Mouse (Mus musculus) hindbrain, embryonic 11.5 days (tissue): ENCODE data around the gene Efcab9. TPM values are rescaled to one million over a fixed set of nuclear protein-coding genes. Genes with fewer than 3 reads are reported as not detected.
A peak's percentile ranks its signal among the peaks of the same experiment; 100 is the strongest.

Experiments used
- ATAC-seq: fragments of 200-750 bp; cut with Nextera tagmentation; 2 replicates; pipeline ENCODE4 v1.8.0; 2017; ENCODE audit warnings: mild to moderate bottlenecking, moderate TSS enrichment, moderate library complexity; ENCODE audit not compliant: low FRiP score
- DNase-seq: peaks from one replicate; pipeline ENCODE4 v3.0.0-alpha.2; 2015; ENCODE audit warnings: low spot score
- H3K27ac ChIP-seq: fragments of 300-500 bp; sonication (generic); 2 replicates; pipeline ENCODE4 v1.5.1; 2014; ENCODE audit warnings: mild to moderate bottlenecking, low read depth, low read length
- H3K27me3 ChIP-seq: fragments of 300-500 bp; sonication (generic); 2 replicates; pipeline ENCODE4 v1.6.1; 2014; ENCODE audit warnings: mild to moderate bottlenecking, low read length, moderate library complexity, mixed read lengths; ENCODE audit not compliant: control insufficient read depth, insufficient read depth
- H3K36me3 ChIP-seq: fragments of 300-500 bp; sonication (generic); 2 replicates; pipeline ENCODE4 v1.6.1; 2014; ENCODE audit warnings: mild to moderate bottlenecking, low read length, moderate library complexity, mixed read lengths; ENCODE audit not compliant: control insufficient read depth, insufficient read depth
- H3K4me1 ChIP-seq: fragments of 300-500 bp; sonication (generic); replicated peaks from 2 replicates; pipeline ENCODE4 v1.6.1; 2014; ENCODE audit warnings: low read length, mixed read lengths; ENCODE audit not compliant: control insufficient read depth, insufficient read depth
- H3K4me2 ChIP-seq: fragments of 300-500 bp; sonication (generic); replicated peaks from 2 replicates; pipeline ENCODE4 v1.6.1; 2014; ENCODE audit warnings: mild to moderate bottlenecking, low read depth, low read length
- H3K4me3 ChIP-seq: fragments of 300-500 bp; sonication (generic); 2 replicates; pipeline ENCODE4 v1.5.1; 2014; ENCODE audit warnings: low read depth, low read length
- H3K9ac ChIP-seq: fragments of 300-500 bp; sonication (generic); 2 replicates; pipeline ENCODE4 v1.6.1; 2014; ENCODE audit warnings: low read depth, low read length
- H3K9me3 ChIP-seq: fragments of 300-500 bp; sonication (generic); 2 replicates; pipeline ENCODE4 v1.6.1; 2016; ENCODE audit warnings: low read length; ENCODE audit not compliant: control insufficient read depth
- WGBS: fragments of 180-500 bp; shearing (Covaris S2); extraction: QIAGEN DNeasy Blood & Tissue Kit; methylation state at CpG from one replicate; pipeline ENCODE4 v1.1.7; 2014; 5-methylcytosine and 5-hydroxymethylcytosine counted together
- polyA plus RNA-seq: library from polyadenylated mRNA; unstranded; fragments of >200 nt; fragmentation: Nextera tagmentation; extraction: Ambion mirVana; gene quantifications from 2 replicates; pipeline ENCODE4 v1.2.1, GENCODE M21; 2014

Gene Efcab9
- polyA plus RNA-seq: 0.28 TPM in 1 of 2 replicates, not detected in the other

DNA sequence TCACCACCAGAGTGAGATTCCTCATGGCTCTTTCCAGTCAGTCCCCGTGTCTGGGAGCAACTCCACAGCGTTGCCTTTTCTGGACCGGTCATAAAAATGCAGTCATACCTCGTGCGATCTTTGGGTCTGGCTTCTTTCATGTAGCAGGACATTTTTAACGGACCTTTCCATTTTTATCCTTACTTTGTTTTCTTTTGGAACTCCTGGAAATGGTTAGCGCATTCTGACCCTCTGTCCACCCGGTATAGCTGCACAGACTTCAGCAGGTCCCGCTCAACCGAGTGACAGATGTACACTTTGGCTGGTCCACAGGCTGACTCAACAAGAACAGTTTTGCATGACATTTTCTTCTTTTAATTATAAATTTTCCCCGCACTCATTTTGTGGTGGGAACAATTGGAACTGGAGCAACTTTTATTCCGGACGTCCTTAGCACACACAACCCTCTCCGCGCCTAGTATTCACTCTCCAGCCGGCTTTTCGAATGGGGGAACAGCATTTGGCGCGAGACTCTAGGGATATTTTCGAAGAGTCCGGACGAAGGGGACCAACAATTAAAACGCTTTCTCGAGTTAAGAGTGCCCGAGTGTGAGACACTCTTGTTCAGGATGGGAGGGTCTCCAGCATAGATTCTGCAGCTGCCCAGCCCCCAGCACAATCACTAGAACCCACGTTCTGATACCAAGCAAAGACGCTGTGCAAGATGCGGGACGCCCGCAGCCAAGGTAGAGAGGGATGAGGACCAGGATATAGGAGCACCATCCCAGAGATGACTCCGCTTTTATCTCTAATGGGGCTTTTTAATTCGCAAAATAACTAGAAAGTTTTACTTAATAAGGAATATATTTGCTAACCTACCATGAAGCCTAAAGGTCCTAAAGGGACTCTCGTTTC lies at the start of gene Efcab9:
Gene Efcab9, minus strand, starts transcription at position 211 of the 894 bp plus-strand sequence.
- ATAC-seq (peak; percentile 3; the same call in 1 of the 2 replicates), DNase-seq (peak; percentile 60)
- H3K27ac ChIP-seq: no peak within 1 kb of the TSS
- no peaks in the 10 kb centered on the region for H3K36me3 ChIP-seq
- H3K4me1 ChIP-seq: no peaks in the 10 kb centered on the region
- H3K9ac ChIP-seq: peak within 1 kb of the TSS; percentile 66; the same call in 1 of the 2 replicates
- peak within 1 kb of the TSS; percentile 94 for H3K4me2 ChIP-seq
- WGBS: 8% methylated on average over 33 of the region's 33 CpGs
- no peaks in the 10 kb centered on the region for H3K9me3 ChIP-seq
- H3K27me3 ChIP-seq: peaks cover 11% of the 10 kb centered on the region
- peak within 1 kb of the TSS; percentile 55 for H3K4me3 ChIP-seq

GRCm38 (mm10) chr11:32581031-32581430 lies 49.1 kb upstream of the Efcab9 start:
- ATAC-seq (peak; percentile 38; the same call in 1 of the 2 replicates), DNase-seq (no peak)
- no peak overlapping the region for H3K9ac ChIP-seq
- no peak overlapping the region for H3K4me2 ChIP-seq
- H3K36me3 ChIP-seq: no peaks in the 10 kb centered on the region
- H3K4me1 ChIP-seq: 0 out of 2 replicates have a peak, but pooled peaks cover 2% of the 10 kb centered on the region
- H3K9me3 ChIP-seq: no peaks in the 10 kb centered on the region
- no peaks in the 10 kb centered on the region for H3K27me3 ChIP-seq
- no peak overlapping the region for H3K4me3 ChIP-seq
- H3K27ac ChIP-seq: no peak overlapping the region
- WGBS: 64% methylated on average over 2 of the region's 2 CpGs

- H3K4me1 ChIP-seq: 0 out of 2 replicates have a peak, but pooled peaks cover 2% of the 10 kb centered on the region
- H3K4me3 ChIP-seq: no peak overlapping the region
- no peaks in the 10 kb centered on the region for H3K36me3 ChIP-seq
- WGBS: 82% methylated on average over 16 of the region's 16 CpGs
- no peak overlapping the region for H3K9ac ChIP-seq
- ATAC-seq (0 out of 2 replicates have a peak, but pooled peaks have one; percentile 43), DNase-seq (no peak)
- no peak overlapping the region for H3K27ac ChIP-seq
- H3K27me3 ChIP-seq: no peaks in the 10 kb centered on the region
- H3K4me2 ChIP-seq: no peak overlapping the region
- no peaks in the 10 kb centered on the region for H3K9me3 ChIP-seq
Observed at GRCm38 (mm10) chr11:32580305-32580947, 48.5 kb upstream of the Efcab9 start.

DNA sequence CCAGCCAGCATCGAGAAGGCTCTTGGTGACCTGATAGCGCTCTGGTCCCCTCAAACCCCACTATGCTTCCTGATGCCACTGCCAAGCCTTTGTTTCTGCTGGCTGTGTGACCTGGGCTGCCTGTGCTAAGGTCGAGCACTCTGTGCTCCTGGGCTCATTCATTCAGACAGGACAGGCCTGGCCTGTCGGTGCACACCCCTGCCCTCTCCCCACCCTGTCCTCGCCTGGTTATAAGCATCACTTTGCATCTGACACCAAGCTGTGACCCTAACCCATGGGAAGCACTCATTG lies 44.8 kb upstream of the Efcab9 start:
- no peak overlapping the region for H3K4me2 ChIP-seq
- H3K27ac ChIP-seq: 0 out of 2 replicates have a peak overlapping the region, but pooled peaks have one; percentile 10
- WGBS: 60% methylated on average over 5 of the region's 5 CpGs
- H3K9ac ChIP-seq: no peak overlapping the region; the same call in 1 of the 2 replicates
- no peak overlapping the region for H3K4me3 ChIP-seq
- H3K27me3 ChIP-seq: no peaks in the 10 kb centered on the region
- no peak for ATAC-seq
- 0 out of 2 replicates have a peak, but pooled peaks cover 2% of the 10 kb centered on the region for H3K4me1 ChIP-seq
- H3K9me3 ChIP-seq: no peaks in the 10 kb centered on the region
- DNase-seq: no peak
- H3K36me3 ChIP-seq: no peaks in the 10 kb centered on the region

DNA sequence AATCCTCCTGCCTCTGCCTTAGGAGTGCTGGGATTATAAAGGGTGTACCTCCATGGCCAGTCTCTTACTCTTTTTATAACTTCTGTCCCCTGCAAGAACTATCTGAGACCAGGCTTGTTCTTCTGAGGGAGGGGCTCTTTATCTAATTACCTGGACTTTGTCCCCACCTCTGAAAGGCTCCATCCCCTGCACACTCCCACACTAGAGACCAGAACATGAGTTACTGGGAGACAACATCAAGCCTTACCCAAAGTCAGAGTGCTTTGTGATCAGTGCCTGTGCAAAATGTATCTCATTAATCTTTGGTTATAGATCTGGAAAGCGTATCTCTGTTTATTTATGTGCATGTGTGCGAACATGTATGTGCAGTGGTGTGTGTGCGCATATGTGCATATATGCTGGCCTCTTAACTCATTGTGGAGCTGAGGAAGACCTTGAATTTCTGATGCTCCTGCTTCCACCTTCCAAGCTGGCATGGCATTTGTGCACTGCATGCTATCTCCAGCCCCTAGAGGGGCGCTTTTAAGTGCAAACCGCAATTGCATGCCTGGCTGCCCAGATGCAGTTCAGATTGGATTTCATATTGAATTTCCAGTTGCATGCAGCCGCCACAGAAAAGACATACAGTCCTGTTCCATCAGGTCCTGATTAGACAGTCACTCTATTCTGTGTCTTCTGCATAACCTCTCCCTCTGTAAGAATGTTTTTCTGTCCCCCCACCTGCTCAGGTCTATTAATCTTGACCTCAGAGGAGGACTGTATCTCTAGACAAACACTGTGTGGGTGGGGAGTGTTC lies 44.3 kb upstream of the Efcab9 start:
- Histone ChIP-seq H3K27me3 (no peaks in the 10 kb centered on the region), H3K27ac (no peak overlapping the region), H3K4me3 (no peak overlapping the region), H3K36me3 (no peaks in the 10 kb centered on the region), H3K9me3 (no peaks in the 10 kb centered on the region), H3K4me1 (0 out of 2 replicates have a peak, but pooled peaks cover 1% of the 10 kb centered on the region), H3K9ac (no peak overlapping the region; the same call in 1 of the 2 replicates), H3K4me2 (no peak overlapping the region)
- no peak for ATAC-seq
- DNase-seq: no peak
- WGBS: 88% methylated on average over 6 of the region's 6 CpGs

DNA sequence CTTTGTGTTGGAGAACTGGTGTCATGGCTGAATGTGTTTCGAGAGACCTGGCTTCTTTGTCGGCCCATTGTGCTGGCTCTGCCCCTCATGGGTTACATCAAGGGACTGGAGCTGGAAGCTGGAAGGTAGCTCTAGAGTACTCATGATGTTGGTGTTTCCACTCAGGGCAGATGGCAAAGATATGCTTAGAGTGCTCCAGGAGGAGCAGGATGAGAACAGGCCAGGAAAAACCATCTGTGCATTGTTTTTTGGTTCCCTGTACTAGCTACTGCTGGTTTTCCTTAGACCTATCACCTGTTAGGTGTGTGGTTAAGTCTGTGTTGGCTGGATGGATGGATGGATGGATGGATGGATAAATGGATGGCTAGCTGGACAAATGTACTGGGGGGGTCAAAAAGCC lies 41.8 kb upstream of the Efcab9 start:
- no peak for DNase-seq
- no peak for ATAC-seq
- Histone ChIP-seq H3K4me2 (no peak overlapping the region), H3K9me3 (no peaks in the 10 kb centered on the region), H3K36me3 (no peaks in the 10 kb centered on the region), H3K9ac (no peak overlapping the region), H3K4me3 (no peak overlapping the region), H3K4me1 (no peaks in the 10 kb centered on the region), H3K27ac (no peak overlapping the region), H3K27me3 (no peaks in the 10 kb centered on the region)
- 85% methylated on average over 2 of the region's 2 CpGs for WGBS

GRCm38 (mm10) chr11:32571103-32571502 lies 39.2 kb upstream of the Efcab9 start:
- no peak for DNase-seq
- no peak for ATAC-seq
- WGBS: 88% methylated on average over 6 of the region's 6 CpGs
- Histone ChIP-seq H3K36me3 (no peaks in the 10 kb centered on the region), H3K9me3 (no peaks in the 10 kb centered on the region), H3K9ac (no peak overlapping the region), H3K4me2 (no peak overlapping the region), H3K27me3 (no peaks in the 10 kb centered on the region), H3K4me3 (no peak overlapping the region), H3K4me1 (no peaks in the 10 kb centered on the region; the same call in 1 of the 2 replicates), H3K27ac (no peak overlapping the region)

- no peaks in the 10 kb centered on the region for H3K9me3 ChIP-seq
- H3K9ac ChIP-seq: no peak overlapping the region
- no peaks in the 10 kb centered on the region for H3K36me3 ChIP-seq
- 92% methylated on average over 15 of the region's 15 CpGs for WGBS
- no peak for DNase-seq
- H3K27ac ChIP-seq: no peak overlapping the region
- H3K27me3 ChIP-seq: no peaks in the 10 kb centered on the region
- ATAC-seq: no peak
- no peak overlapping the region for H3K4me2 ChIP-seq
- no peak overlapping the region for H3K4me3 ChIP-seq
- no peaks in the 10 kb centered on the region; the same call in 1 of the 2 replicates for H3K4me1 ChIP-seq
Observed at GRCm38 (mm10) chr11:32568637-32569293, 36.9 kb upstream of the Efcab9 start.
